Mouse (Mus musculus): Measurements from ENCODE around the gene Txndc12.

The Txndc12 gene

DNA sequence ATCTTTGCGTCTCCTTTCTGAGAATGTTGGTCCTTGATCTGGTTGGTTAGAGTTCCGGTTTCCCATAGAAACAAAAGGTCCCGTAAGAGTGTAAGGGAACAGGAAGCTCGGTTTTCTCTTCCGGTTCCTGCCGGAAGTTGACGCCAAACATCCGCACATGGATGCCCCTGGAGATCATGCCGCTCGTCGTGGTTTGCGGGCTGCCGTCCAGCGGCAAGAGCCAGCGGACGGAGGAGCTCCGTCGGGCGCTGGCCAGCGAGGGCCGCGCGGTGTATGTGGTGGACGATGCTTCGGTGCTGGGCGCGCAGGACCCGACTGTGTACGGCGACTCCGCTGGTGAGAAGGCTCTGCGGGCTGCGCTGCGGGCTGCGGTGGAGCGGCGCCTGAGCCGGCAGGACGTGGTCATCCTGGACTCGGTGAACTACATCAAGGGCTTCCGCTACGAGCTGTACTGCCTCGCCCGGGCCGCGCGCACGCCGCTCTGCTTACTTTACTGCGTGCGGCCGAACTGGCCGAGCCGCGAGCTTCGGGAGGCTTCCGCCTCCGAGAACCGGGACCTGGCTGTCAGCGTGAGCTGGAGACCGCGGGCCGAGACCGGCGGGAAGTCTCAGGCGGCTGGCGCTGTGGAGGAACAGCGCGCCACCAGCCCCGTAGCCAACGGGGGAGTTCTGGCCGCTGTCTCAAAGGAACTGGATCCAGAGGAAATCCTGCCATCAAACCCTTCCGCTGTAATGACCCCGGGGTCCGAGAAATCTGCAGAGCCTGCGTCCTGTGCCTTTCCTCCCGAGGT is 13.5 kb downstream of the Txndc12 start, which contains the start of gene Kti12:
Kti12 (plus strand) TSS at position 71 of the 790 bp plus-strand sequence.
- peak; percentile 92 for DNase-seq (ENCODE audit: low read depth)

DNA sequence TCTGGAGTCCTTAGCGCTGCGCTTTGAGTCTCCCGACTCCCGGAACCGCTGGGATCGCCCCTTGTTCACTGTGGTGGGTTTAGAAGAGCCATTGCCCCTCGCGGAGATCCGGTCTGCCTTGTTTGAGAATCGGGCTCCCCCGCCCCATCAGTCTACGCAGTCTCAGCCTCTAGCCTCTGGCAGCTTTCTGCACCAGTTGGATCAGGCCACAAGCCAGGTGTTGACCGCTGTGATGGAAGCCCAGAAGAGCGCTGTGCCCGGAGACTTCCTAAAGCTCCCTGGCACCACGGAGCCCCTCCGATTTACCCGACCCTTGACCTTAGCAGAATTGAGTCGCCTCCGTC is 14.1 kb downstream of the Txndc12 start, which contains the start of gene A730015C16Rik:
A730015C16Rik (minus strand) TSS at position 115 of the 344 bp plus-strand sequence.
- no peak for DNase-seq (ENCODE audit: low read depth)

DNA sequence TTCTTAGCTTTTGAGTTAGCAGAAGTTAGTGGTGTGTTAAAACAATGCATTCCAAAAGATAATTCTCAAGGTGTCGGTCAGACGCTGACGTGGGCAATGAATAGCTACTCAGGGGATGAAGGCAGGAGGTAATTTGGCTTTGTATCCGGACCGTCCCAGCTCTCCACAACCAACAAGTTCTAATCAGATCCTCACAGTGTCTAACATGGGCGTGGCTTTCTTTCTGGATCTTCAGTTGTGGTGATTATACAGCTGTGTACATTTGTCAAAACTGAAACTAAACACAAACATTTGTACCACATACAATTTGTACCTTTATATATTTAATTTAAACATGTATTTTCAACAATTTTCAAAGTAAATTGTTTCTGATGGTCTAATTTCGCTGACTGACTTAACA is 32.4 kb downstream of the Txndc12 start:
- DNase-seq (ENCODE audit: low read depth), result no peak

DNA sequence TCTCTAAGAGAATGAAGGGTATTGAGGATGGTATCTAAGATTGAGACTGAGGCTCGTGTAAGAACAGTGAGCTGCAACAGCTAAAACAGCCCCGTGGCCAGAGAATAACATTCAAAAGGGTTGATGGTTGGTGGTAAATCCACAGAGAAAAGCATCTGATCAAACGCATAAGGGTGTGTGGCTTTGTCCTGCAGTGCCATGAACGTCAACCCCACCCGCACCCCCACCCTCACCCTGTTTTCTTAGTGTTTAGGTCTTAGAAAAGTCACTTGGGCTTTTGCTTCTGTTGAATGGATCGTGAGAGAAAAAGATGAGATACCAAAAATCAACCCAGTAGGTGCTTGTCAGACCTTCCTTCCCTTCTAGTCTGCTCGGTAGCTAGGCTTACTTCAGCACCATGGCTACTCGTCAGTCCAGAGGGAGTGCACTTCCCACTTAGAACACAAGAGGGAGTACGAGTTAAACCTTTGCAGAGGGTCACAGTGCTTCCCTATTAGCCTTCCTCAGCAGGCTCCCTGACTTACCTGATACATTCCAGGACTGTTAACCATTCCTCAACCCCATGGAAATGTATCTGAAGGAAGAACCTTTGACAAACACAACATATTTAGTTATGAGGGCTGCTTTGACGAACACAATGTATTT is 35.5 kb downstream of the Txndc12 start:
- peak; percentile 86 for DNase-seq (ENCODE audit: low read depth)

DNA sequence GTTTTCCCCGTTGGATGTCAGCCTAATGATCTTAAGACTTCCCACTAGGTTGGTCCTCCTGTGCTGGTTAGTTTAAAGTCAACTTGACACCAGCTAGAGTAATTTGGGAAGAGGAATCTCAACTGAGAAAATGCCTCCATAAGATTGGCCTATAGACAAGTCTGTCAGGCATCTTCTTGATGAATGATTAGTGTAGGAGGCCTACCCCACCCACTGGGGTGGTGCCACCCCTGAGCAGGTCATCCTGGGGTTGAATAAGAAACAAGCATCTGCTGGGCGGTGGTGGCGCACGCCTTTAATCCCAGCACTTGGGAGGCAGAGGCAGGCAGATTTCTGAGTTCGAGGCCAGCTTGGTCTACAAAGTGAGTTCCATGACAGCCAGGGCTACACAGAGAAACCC is 39.3 kb downstream of the Txndc12 start:
- no peak for DNase-seq (ENCODE audit: low read depth)

DNA sequence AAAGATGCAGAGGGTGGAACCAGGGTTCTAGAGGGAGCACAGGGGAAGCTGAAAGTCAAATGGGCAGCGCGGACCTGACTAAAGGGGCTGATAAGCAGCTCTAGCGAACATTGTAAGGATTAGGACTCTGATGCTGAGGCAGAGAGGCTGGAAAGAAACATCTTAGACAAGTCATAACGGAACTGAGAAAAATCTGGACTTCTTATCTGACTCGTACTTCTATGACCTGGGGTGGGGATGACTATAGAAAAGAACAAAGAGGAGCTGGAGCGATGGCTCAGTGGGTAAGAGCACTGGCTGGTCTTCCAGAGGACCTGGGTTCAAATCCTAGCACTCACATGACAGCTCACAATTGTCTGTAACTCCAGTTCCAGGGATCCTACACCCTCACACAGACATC is 43.5 kb downstream of the Txndc12 start:
- DNase-seq (ENCODE audit: low read depth), result no peak

DNA sequence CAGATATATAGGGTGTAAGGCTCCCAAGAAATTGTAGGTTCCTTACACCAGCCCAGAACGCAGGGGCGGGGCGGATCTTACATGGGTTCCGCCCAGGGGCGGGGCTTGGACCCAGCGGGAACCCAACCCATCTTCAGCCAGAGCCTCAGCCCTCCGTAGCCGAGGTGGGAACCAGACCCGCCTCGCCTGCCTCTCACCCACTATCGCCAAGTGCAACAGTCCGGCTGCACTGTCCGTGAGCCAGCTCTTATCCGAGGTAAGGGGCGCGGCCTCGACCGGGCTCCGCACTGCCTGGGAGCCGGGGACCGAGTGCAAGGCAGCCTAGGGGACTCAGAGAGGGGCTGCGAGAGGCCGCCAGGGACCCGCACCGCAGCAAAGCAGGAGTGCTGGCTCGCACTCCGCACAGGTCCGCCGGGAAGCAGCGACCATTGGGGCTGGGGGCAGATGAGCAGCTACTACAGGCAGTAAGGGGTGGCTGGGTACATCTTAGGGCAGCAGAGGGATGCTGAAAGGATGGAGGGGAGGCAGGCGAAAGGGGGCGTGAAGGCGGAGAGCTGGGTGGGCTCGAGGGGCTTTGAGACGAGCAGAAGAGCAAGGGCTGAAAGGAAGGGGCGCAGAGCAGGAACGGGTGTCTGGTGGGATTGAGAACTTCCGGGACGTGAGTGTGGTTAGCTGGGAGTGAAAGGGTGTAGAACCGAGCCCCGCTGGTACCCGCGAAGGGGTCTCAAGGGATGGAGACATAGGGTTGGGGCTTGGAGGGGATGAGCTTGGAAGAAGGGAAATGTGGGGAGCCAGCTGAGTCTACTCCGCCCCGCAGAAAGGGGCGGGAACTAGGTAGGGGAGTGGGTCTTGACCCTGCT is 44.8 kb downstream of the Txndc12 start, which contains the start of gene Rab3b:
Rab3b (plus strand) TSS at position 101 of the 860 bp plus-strand sequence.
- no peak for DNase-seq (ENCODE audit: low read depth)

DNA sequence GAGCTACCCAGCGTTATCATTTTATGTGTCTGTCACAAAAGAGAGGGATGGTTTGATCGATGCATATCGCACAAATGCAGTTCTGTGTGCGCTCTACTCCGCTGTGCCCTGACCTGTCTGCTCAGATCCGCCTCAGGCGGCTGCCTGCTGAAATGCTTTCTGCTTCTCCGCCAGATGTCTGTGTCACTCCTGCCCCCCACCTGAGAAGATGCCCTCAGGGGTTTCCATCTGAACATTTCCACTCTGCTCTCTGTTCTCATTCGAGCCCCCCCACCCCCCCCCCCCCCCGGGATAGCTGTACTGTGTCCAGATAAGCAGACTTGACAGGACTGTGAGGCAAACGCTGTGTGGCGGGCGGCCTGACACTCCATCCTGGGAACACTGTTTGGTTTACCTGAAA is 49.4 kb downstream of the Txndc12 start:
- no peak for DNase-seq (ENCODE audit: low read depth)

DNA sequence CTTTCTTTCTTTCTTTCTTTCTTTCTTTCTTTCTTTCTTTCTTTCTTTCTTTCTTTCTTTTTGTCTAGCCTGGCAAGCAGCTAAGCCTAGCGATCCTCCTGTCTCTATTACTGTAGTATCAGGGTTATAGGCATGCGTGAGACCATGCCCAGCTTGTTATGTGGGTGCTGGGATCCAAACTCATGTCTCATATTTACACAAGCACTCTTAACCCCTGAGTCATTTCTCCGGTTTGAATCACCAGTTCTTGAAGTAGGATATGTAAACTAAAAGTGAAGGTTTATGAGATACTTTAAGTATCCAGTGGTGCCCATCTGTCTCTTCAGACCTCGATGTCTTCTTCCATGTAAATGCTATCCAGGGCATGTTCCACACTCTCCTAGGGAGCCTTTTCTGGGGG is 53.1 kb downstream of the Txndc12 start:
- no peak for DNase-seq (ENCODE audit: low read depth)

DNA sequence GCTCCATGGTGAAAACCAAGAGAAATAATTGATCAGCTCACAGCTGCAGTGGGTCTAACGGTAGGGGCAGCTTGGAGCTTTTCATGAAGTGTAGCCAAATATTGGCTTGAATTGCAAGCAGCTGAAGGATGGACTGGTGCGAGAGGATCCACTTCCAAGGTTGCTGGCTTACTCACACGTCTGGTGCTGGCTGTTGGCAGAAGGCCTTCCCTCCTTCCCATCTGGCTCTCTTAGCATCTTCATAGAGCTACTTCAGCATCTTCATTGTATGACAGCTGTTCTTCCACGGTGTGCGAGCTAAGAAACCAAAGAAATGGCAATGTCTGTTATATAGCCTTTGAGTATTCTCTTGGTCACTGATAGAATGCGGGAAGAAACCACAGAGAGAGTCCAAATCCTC is 56.5 kb downstream of the Txndc12 start:
- DNase-seq (ENCODE audit: low read depth), result no peak

DNA sequence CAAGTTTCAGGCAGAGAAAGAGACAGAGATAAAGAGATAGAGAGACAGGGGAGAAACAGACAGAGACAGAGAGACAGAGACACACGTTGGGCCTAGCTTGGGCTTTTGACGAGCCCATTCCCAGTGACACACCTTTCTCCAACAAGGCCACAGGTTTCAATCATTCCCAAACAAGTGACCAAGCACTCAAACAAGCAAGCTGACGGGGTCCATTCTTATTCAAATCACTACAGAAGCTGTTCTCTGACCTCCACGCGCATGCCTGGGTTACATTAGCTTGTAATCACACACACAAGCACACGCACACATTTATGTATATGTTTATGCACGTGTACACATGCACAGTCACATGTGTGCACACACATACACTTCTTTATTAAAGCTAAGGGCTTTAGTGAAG is 66.0 kb downstream of the Txndc12 start:
- no peak for DNase-seq (ENCODE audit: low read depth)

DNA sequence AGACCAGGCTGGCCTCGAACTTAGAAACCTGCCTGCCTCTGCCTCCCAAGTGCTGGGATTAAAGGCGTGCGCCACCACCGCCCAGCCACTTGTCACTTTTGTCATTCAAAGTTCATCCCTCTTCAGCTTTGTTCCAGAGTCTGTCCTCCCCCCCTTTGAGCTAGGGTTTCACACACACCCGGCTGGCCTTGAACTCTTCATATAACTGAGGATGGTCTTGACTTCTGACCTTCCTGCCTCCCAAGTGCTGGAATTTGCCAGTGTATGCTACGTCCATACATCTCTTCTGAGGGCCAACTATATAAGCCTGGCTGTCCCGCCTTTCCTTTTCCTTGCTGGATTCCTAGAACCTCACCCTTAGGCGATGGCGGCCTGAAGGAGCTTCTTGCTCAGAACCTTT is 68.5 kb downstream of the Txndc12 start:
- no peak for DNase-seq (ENCODE audit: low read depth)

DNA sequence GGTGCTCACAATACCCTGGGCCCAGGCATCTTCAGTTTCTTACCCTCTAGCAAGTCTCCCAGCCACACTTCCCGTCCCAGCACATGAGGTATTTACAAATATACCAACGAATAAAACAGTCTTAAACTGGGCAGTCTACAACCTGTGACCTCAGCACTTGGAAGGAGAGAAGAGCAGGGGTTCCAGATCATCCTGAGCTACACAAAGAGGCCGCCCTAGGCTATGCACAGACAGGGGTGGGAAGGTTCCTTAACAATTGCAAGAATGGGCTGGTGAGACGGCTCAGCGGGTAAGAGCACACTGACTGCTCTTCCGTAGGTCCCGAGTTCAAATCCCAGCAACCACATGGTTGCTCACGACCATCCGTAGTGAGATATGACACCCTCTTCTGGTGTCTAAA is 68.9 kb downstream of the Txndc12 start:
- DNase-seq (ENCODE audit: low read depth), result no peak

DNA sequence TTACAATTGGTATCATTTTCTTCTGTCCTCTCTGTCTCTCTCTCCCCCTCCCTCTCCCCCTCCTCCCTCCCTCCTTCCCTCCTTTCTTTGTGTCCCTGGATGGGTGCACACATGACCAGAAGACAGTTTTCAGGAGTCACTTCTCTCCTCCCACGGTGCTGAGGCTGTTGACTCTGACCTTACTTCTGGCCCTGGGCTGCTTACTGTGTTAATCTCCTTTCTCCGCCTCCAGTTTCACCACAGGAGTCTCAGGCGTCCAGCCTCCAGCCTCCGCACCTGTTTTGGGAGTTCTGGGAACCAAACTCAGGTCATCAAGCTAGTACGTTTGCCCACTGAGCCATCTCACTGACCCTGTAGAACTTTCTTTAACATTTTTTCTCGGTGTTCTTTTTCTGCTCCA is 69.7 kb downstream of the Txndc12 start:
- DNase-seq (ENCODE audit: low read depth), result no peak

DNA sequence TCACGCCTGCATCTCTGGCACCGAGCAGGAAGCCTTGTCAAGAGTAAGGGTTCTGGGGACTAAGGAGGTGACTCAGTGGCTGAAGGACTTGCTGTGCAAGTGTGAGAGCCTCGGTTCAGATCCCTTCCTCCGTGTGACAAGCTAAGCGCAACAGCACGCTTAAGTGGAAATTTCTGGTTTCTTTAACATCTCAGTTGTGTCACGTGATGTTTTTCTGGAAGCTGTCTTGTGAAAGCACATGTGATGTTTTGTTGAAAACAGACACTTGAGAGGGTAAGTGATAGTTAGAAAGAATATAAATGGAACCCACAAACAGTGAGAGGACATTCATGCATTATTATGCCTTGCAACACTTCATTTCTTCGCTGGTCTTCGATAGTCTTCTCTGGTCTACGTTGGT is 70.4 kb downstream of the Txndc12 start:
- no peak for DNase-seq (ENCODE audit: low read depth)

DNA sequence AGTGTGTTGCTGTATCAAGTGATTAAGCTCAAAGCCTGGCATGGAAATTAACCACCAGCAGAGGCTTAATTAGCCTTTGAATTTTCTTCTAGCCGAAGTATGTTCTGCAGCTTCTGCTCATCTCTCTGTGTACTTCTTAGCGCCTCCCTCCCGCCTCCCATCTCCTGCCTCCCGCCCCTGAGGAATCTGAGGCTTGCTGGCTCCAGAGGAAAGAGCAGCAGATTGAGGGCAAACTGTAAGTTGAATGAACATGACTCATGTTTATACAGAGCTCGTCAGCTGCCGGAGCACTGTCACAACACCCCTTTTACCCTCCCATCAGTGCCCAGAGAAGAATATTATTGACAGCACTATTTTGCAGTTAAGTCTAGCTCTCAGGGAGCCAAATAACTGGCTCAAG is 71.5 kb downstream of the Txndc12 start:
- peak; percentile 78 for DNase-seq (ENCODE audit: low read depth)

DNA sequence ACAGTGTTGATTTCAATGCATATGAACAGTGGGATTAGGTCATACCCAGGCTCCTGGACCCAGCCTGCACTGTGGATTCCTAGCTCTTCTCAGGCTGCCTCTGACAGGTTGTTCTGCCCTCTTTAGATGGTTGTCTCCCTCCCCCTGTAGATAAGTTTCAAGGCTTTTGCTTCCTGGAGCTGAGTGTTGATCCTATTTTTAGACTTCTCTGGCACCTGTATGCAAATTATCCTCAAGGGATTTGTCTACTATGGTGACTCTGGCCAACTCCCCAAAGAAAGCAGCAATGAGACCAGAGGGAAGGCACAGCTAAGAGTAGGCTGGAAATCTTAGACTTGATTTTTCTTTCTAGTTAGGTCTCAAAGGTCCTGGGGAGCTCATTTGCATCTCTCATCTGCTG is 73.1 kb downstream of the Txndc12 start:
- no peak for DNase-seq (ENCODE audit: low read depth)

DNA sequence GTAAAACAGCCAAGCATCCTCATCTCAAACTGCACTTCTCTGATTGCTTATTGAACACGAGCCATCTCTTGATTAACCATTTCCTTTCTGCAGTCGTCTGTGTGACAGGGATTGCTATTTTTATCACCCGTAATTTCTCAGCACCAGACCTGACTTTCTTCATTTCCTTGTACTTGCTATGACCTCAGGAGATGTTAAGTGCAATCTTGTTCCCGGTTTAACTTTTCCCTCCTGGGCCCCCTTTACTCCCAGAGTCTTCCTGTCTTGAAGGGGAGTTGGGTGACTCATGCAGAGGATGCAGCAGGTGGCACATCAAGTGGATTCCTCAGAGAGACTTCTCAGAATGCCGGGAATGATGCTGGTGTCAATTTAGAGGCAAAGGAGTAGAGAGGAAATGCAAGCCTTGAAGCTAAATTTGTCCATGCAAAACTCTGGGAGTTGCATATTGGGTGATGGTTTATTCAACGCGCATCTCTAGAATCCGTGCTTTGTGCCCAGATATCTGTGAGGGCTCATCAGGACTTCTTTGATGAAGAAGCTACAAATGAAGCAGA is 75.5 kb downstream of the Txndc12 start:
- peak; percentile 15 for DNase-seq (ENCODE audit: low read depth)
